Mouse (Mus musculus): Measurements from ENCODE around the gene Hhipl1. TPM values are rescaled to one million over a fixed set of nuclear protein-coding genes. Genes with fewer than 3 reads are reported as not detected.

The Hhipl1 gene
- polyA plus RNA-seq, 1 experiment = 0.40 TPM

DNA sequence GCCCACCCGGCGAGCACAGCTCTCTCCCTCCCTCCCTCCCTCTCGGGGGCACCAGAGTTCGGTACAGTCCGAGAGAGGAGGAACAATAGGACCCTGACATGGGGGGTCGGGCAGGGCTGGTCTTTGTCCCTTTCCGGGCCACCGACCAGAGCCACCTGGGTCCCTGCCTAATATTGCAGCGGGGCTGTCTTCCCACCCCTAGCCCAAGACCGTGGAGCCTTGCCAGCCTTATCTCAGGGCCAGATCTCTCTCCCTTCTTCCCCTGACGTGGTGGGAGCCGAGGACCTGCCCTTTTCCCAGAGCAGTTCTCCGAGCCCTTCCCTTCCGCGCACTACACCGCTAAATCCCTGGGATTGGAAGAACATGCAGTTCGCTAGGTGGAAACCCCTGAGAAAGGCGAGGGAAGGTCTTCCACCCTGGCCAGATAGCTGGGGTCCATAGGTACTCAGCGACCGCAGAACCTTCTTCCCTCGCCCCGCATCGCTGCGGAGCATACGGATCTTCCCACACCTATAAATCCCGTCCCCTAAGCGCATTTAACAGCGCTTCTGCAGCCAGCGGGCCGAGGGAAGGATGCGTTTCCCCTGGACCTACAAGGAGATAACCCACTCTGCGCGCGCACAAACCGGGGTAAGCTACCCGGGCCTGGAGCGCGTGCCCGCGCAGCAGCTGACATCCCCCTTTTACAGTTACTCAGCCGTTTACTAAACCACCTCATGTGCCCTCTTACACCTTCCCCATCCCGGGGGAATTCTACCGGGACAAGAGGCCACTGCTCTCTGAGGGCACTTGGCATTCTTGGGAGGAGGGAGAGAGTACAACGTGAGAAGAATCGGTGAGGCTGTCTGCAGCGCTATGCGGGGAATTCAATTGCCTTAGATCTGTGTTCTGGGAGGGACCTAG, 29.9 kb upstream of the Hhipl1 start:
- WGBS = 1% methylated on average over 47 of the region's 47 CpGs
- DNase-seq (ENCODE audit: low read depth, low spot score) = no peak

DNA sequence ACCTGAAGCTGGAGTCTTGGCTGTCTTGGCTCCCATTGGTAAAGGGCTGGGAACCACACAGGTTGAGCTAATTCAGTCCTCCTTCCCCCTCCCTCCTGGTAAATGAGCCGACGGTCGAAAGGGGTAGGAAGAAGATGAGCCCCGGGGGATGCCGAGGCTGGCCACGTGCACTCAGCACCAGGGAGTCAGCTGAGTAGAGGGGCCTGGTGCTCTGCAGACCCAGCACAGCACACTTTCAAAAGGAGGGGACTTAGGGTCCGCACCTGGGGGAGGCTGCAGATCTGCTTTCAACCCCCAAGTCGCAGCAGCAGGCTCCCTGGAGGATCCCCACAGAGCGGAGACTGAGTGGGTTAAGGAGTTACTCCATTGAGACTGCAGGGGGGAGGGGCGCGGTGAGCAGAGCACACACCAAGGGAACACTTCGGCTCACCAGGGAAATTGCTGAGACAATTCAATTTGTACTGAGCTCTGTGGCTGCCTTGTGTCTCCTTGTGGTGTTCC, 28.7 kb upstream of the Hhipl1 start:
- 74% methylated on average over 12 of the region's 12 CpGs for WGBS
- no peak for DNase-seq (ENCODE audit: low read depth, low spot score)

- no peak for DNase-seq (ENCODE audit: low read depth, low spot score)
- WGBS = 83% methylated on average over 15 of the region's 15 CpGs
These were observed 27.7 kb upstream of the Hhipl1 start for GRCm38 (mm10) chr12:108278221-108278918.

- 65% methylated on average over 14 of the region's 14 CpGs for whole genome bisulfite sequencing
- no peak for DNase-seq (ENCODE audit: low read depth, low spot score)
These were observed 21.4 kb upstream of the Hhipl1 start for GRCm38 (mm10) chr12:108284455-108285224.

- no peak for DNase-seq (ENCODE audit: low read depth, low spot score)
These were observed 20.7 kb upstream of the Hhipl1 start for GRCm38 (mm10) chr12:108285225-108286011.

GRCm38 (mm10) chr12:108286381-108286780, 19.7 kb upstream of the Hhipl1 start:
- no peak for DNase-seq (ENCODE audit: low read depth, low spot score)
- WGBS = 90% methylated on average over 4 of the region's 4 CpGs

More at GRCm38 (mm10) chr12:108285225-108286011, 20.7 kb upstream of the Hhipl1 start:
- 52% methylated on average over 11 of the region's 11 CpGs for WGBS

- DNase-seq (ENCODE audit: low read depth, low spot score) = no peak
- 86% methylated on average over 8 of the region's 8 CpGs for WGBS
These were observed 19.1 kb upstream of the Hhipl1 start for GRCm38 (mm10) chr12:108287011-108287410.

GRCm38 (mm10) chr12:108288127-108288880, 17.8 kb upstream of the Hhipl1 start:
- DNase-seq (ENCODE audit: low read depth, low spot score) = no peak
- 82% methylated on average over 19 of the region's 19 CpGs for WGBS

DNA sequence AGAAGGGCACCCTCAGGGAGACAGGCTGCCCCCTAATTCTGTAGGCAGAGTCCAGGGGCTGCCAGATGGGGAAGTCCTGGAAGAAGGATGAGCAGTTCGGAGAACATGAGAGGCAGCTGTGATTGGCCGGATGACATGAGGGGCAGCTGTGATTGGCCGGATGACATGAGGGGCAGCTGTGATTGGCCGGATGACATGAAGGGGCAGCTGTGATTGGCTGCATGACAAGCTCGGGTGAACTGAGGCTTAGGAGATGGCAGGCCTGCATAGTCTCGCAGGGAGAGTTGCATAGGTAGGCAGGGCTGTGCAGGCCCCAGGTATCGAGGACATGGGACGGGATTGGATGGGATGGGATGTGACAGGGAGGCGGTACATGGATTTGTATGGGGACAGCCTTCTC, 13.7 kb upstream of the Hhipl1 start:
- DNase-seq (ENCODE audit: low read depth, low spot score) = no peak
- 56% methylated on average over 9 of the region's 9 CpGs for WGBS

DNA sequence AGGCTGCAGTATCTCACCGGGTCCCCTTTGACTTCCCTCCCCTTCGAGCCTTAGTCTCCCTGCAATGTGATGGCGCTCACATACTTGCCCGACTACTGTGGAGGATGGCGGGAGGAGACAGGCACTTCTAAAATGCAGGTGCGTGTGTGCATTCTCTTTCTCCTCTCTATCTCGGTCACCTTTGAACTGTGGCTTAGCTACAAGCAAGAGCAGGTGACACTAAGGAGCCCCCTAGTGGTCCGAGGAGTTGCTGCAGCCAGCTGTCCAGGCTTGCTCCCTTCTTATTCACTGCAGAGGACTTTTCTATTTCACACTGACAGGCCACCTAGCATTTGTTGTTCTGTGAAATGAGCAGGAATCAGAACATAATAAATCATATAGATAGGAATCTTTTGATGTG, 13.1 kb upstream of the Hhipl1 start:
- no peak for DNase-seq (ENCODE audit: low read depth, low spot score)
- 4% methylated on average over 8 of the region's 8 CpGs for WGBS

DNA sequence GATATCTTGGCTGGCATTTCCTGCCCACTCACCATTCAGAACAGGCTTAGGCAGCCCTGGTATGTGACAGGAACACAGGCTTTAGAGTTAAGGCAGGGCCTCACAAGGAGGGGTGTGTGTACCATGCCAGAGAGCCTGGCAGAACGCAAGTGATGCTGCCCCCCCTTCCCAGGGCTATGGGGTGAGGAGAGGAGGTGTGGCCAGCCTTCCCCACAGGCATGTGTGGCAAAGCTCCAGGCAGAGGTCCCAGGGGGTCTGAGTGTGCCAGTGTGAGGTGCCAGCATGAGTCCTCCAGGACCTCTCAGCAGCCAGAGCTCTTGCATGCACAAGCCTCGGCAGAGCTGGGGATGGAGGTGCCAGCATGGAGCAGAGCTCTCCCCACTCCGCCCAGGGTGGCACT, 11.4 kb upstream of the Hhipl1 start:
- no peak for DNase-seq (ENCODE audit: low read depth, low spot score)
- 66% methylated on average over 3 of the region's 3 CpGs for WGBS

GRCm38 (mm10) chr12:108297033-108297432, 9.0 kb upstream of the Hhipl1 start:
- 81% methylated on average over 6 of the region's 6 CpGs for WGBS
- no peak for DNase-seq (ENCODE audit: low read depth, low spot score)

DNA sequence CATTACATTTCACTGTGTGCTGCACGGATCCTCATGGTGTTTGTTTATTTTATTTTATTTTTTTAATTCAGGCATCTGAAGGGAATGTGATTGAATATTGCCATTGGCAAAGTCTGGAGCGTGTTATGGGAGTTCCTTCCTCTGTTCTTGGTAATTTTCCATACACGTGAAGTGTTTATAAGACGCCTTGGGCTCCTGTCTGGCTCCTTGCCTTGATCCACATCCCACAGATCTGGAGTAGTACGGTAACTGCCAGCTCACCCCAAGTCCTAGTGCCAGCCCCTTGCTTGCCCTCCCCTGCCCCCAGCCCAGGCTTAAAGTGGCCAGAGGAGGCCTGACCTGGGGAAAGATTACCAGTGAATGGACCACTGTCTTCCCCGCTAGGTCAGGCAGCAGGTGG, 5.1 kb upstream of the Hhipl1 start:
- 62% methylated on average over 6 of the region's 6 CpGs for WGBS
- DNase-seq (ENCODE audit: low read depth, low spot score) = no peak

DNA sequence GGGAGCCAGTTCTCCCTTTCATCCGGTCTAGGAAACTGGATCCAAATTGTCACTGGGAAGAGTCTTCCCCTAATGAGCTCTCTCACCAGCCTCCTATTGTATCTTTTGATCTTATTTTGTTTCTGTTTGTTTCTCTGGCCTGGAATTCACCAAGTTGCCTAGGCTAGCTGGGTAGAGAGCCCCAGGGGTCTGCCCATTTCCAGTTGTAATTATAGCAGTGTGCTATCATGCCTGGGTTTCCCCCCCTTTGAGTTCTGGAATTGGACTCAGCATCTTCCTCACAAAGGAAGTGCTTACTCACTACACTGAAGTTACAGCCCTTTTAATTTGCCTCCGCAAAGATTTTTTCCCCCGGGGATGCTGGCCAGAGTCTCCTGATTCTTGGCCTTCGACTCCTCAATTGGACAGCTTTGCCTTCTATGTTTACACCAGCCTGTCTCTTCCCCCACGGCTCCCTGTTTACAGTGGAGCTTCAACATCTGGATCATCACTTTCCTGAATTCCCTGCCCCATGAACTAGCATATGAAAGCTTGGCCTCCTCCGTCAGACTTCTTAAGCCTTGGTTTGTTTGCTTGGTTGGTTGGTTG, 2.2 kb upstream of the Hhipl1 start:
- 40% methylated on average over 6 of the region's 6 CpGs for WGBS

GRCm38 (mm10) chr12:108305172-108305571, 898 bp upstream of the Hhipl1 start:
- DNase-seq (ENCODE audit: low read depth, low spot score) = no peak
- WGBS = 53% methylated on average over 8 of the region's 8 CpGs

More for the DNA sequence above, 2.2 kb upstream of the Hhipl1 start:
- DNase-seq (ENCODE audit: low read depth, low spot score) = no peak

GRCm38 (mm10) chr12:108307553-108307952, 1.5 kb downstream of the Hhipl1 start:
- peak; percentile 22 for DNase-seq (ENCODE audit: low read depth, low spot score)
- WGBS = 31% methylated on average over 14 of the region's 14 CpGs

- DNase-seq (ENCODE audit: low read depth, low spot score) = no peak
- 81% methylated on average over 16 of the region's 16 CpGs for WGBS
These were observed 2.3 kb downstream of the Hhipl1 start for GRCm38 (mm10) chr12:108308363-108308856.
